Mouse (Mus musculus) liver, postnatal 0 days (tissue): Measurements from ENCODE around the gene Ppp1r12b.

ENCODE experiments used
- CTCF ChIP-seq: sonication (generic); IDR thresholded peaks from 2 replicates; pipeline ENCODE4 v1.5.1; 2016; ENCODE audit warnings: antibody characterized with exemption, low read depth
- EP300 ChIP-seq: IDR thresholded peaks from 2 replicates; pipeline ENCODE4 v1.6.1; 2016; ENCODE audit warnings: antibody characterized with exemption, low read depth, mild to moderate bottlenecking

DNA sequence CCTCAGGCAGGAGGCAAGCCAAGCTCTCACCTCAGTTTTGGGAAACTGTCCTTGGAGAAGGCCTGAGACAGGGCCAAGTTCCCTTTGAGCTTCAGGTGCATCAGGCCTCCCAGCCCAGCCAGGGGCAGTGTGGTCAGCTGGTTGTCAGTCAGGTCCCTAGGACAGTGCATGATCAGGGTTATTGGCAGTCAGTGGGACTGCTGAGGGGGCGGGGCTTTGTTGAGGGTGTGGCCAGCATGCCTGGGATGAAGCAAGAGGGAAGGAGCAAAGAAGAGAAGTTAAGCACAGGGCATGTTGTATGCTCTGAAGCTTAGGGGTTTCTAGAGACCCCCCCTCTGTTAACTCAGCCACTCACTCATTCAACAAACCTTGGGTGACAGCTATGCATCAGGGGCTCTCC lies 40.2 kb upstream of the Ppp1r12b start:
- no peak for TF ChIP-seq EP300
- no peak for TF ChIP-seq CTCF
